Mouse (Mus musculus): ENCODE data around the gene Igfbp6.

DNA sequence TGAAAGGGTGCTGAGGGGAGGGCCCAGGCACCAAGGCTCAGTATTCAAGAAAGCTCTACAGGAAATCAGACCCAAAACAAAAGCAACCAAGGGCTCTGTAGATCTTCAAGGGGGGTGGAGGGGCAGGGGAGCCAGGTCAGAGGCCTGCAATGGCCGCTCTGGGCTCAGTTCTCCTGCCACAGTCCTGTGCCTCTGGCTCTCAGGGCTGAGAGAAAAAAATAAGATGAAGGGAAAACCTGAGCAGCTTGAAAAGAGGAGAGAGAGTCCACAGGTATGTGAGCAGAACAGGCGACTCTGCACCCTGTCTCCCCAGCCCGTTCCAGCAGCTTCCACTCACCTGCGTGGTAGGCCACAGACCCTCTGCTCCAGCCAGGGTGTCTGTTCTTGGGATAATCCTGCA lies 25.6 kb upstream of the Igfbp6 start:
- TF ChIP-seq CTCF (IDR thresholded peaks at IDR 0.05; ENCODE audit: low read depth) (no peak), EP300 (optimal IDR thresholded peaks at IDR 0.05) (no peak)
